Mouse (Mus musculus): ENCODE measurements around the gene Nufip1. TPM values are rescaled to one million over a fixed set of nuclear protein-coding genes. Genes with fewer than 3 reads are reported as not detected.

Nufip1 gene
- total and polyA plus RNA-seq, 3 experiments: 8.5 to 18.1 (median 11.8) TPM

GRCm38 (mm10) chr14:76097244-76097643, 13.4 kb upstream of the Nufip1 start:
- no peaks in the 10 kb centered on the region for H3K9me3 ChIP-seq (replicated peaks)
- no peak for DNase-seq (ENCODE audit: low spot score)
- H3K36me3 ChIP-seq (replicated peaks): peaks cover 91% of the 10 kb centered on the region
- H3K4me3 ChIP-seq (ENCODE audit: low read depth, low read length): no peak overlapping the region
- TF ChIP-seq TAL1 (conservative IDR thresholded peaks at IDR 0.05; ENCODE audit: low read depth, low read length): no peak
- TF ChIP-seq CTCF (IDR thresholded peaks at IDR 0.05; ENCODE audit: low read depth, low read length): no peak
- no peak for TF ChIP-seq GATA2 (IDR thresholded peaks at IDR 0.05; ENCODE audit: borderline replicate concordance, low read depth, low read length)
- TF ChIP-seq GATA1 (IDR thresholded peaks at IDR 0.05; ENCODE audit: borderline replicate concordance, low read length): no peak
- no peak for TF ChIP-seq POLR2AphosphoS5 (IDR thresholded peaks at IDR 0.05; ENCODE audit: insufficient replicate concordance, low read depth, low read length)
- ATAC-seq (ENCODE audit: extremely low read depth, insufficient number of reproducible peaks, low FRiP score, poor library complexity, severe bottlenecking): no peak
- H3K27me3 ChIP-seq (ENCODE audit: insufficient read depth, low read length): no peaks in the 10 kb centered on the region
- no peaks in the 10 kb centered on the region for H3K4me1 ChIP-seq (ENCODE audit: insufficient read depth, low read depth, low read length)

DNA sequence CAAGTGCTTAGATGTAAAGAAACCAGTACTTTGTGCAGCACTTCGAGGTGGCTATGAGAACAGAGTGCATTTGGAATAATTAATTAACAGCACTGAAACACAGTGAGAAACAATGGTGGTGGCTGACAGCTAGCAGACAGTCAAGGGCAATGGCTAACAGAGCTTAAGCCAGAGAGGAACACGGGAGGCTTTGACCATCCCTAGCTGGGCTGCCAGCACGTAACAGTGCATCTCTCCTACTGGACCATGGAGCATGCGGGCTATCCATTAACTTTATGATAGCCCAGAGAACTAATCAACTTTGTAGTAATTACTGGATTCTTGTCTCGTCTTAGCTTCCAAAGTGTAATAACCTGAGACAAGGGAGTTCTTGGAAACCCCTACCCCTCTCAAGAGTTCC, 12.9 kb upstream of the Nufip1 start:
- H3K4me1 ChIP-seq (ENCODE audit: insufficient read depth, low read depth, low read length): no peaks in the 10 kb centered on the region
- no peaks in the 10 kb centered on the region for H3K27me3 ChIP-seq (ENCODE audit: insufficient read depth, low read length)
- no peaks in the 10 kb centered on the region for H3K9me3 ChIP-seq (replicated peaks)
- DNase-seq (ENCODE audit: low spot score): no peak
- H3K36me3 ChIP-seq (replicated peaks): peaks cover 89% of the 10 kb centered on the region
- TF ChIP-seq POLR2AphosphoS5 (IDR thresholded peaks at IDR 0.05; ENCODE audit: insufficient replicate concordance, low read depth, low read length) (no peak), GATA1 (IDR thresholded peaks at IDR 0.05; ENCODE audit: borderline replicate concordance, low read length) (no peak), TAL1 (conservative IDR thresholded peaks at IDR 0.05; ENCODE audit: low read depth, low read length) (no peak), CTCF (IDR thresholded peaks at IDR 0.05; ENCODE audit: low read depth, low read length) (no peak), GATA2 (IDR thresholded peaks at IDR 0.05; ENCODE audit: borderline replicate concordance, low read depth, low read length) (no peak)
- no peak for ATAC-seq (ENCODE audit: extremely low read depth, insufficient number of reproducible peaks, low FRiP score, poor library complexity, severe bottlenecking)
- H3K4me3 ChIP-seq (ENCODE audit: low read depth, low read length): no peak overlapping the region

- no peaks in the 10 kb centered on the region for H3K27me3 ChIP-seq (ENCODE audit: insufficient read depth, low read length)
Measured at GRCm38 (mm10) chr14:76099543-76099942, 11.1 kb upstream of the Nufip1 start.

GRCm38 (mm10) chr14:76115744-76116143, 5.1 kb downstream of the Nufip1 start:
- Histone ChIP-seq H3K36me3 (replicated peaks) (peaks cover 71% of the 10 kb centered on the region), H3K4me3 (ENCODE audit: low read depth, low read length) (no peak overlapping the region), H3K27me3 (ENCODE audit: insufficient read depth, low read length) (no peaks in the 10 kb centered on the region), H3K9me3 (replicated peaks) (no peaks in the 10 kb centered on the region), H3K4me1 (ENCODE audit: insufficient read depth, low read depth, low read length) (peaks cover 43% of the 10 kb centered on the region)
- TF ChIP-seq GATA2 (IDR thresholded peaks at IDR 0.05; ENCODE audit: borderline replicate concordance, low read depth, low read length) (no peak), POLR2AphosphoS5 (IDR thresholded peaks at IDR 0.05; ENCODE audit: insufficient replicate concordance, low read depth, low read length) (no peak), GATA1 (IDR thresholded peaks at IDR 0.05; ENCODE audit: borderline replicate concordance, low read length) (no peak), TAL1 (conservative IDR thresholded peaks at IDR 0.05; ENCODE audit: low read depth, low read length) (no peak), CTCF (IDR thresholded peaks at IDR 0.05; ENCODE audit: low read depth, low read length) (no peak)
- no peak for ATAC-seq (ENCODE audit: extremely low read depth, insufficient number of reproducible peaks, low FRiP score, poor library complexity, severe bottlenecking)
- no peak for DNase-seq (ENCODE audit: low spot score)

More at GRCm38 (mm10) chr14:76099543-76099942, 11.1 kb upstream of the Nufip1 start:
- Histone ChIP-seq H3K4me1 (ENCODE audit: insufficient read depth, low read depth, low read length) (no peaks in the 10 kb centered on the region), H3K36me3 (replicated peaks) (peaks cover 88% of the 10 kb centered on the region), H3K4me3 (ENCODE audit: low read depth, low read length) (no peak overlapping the region), H3K9me3 (replicated peaks) (no peaks in the 10 kb centered on the region)
- TF ChIP-seq GATA1 (IDR thresholded peaks at IDR 0.05; ENCODE audit: borderline replicate concordance, low read length) (no peak), GATA2 (IDR thresholded peaks at IDR 0.05; ENCODE audit: borderline replicate concordance, low read depth, low read length) (no peak), POLR2AphosphoS5 (IDR thresholded peaks at IDR 0.05; ENCODE audit: insufficient replicate concordance, low read depth, low read length) (no peak), CTCF (IDR thresholded peaks at IDR 0.05; ENCODE audit: low read depth, low read length) (no peak), TAL1 (conservative IDR thresholded peaks at IDR 0.05; ENCODE audit: low read depth, low read length) (no peak)
- ATAC-seq (ENCODE audit: extremely low read depth, insufficient number of reproducible peaks, low FRiP score, poor library complexity, severe bottlenecking): no peak
- DNase-seq (ENCODE audit: low spot score): no peak

DNA sequence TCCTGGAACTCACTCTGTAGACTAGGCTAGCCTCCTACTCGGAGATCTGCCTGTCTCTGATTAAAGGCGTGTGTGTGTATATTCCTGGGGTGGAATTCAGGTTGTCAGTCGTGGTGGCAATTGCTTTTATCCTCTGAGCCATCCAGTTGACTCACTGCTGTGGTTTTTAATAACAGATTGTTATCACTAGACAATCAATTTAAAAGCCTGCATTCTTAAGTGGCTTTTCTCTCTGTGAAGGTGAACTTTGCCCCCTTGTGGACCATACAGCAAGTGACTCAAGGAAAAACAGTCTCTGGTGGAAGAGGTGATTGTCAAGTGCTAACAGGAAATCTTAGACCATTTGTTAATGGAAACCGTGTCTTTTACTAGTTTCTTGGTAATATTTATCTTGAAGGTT, 8.3 kb downstream of the Nufip1 start:
- DNase-seq (ENCODE audit: low spot score) (peak; percentile 10), ATAC-seq (ENCODE audit: extremely low read depth, insufficient number of reproducible peaks, low FRiP score, poor library complexity, severe bottlenecking) (peak; percentile 81)
- TF ChIP-seq GATA1 (IDR thresholded peaks at IDR 0.05; ENCODE audit: borderline replicate concordance, low read length) (no peak), CTCF (IDR thresholded peaks at IDR 0.05; ENCODE audit: low read depth, low read length) (0 out of 2 replicates have a peak, but pooled peaks have one; percentile 18)
- Histone ChIP-seq H3K27me3 (ENCODE audit: insufficient read depth, low read length) (no peaks in the 10 kb centered on the region), H3K4me1 (ENCODE audit: insufficient read depth, low read depth, low read length) (peaks cover 45% of the 10 kb centered on the region), H3K4me3 (ENCODE audit: low read depth, low read length) (no peak overlapping the region), H3K9me3 (replicated peaks) (no peaks in the 10 kb centered on the region), H3K36me3 (replicated peaks) (peaks cover 93% of the 10 kb centered on the region)

GRCm38 (mm10) chr14:76120472-76120871, 9.8 kb downstream of the Nufip1 start:
- Histone ChIP-seq H3K4me1 (ENCODE audit: insufficient read depth, low read depth, low read length) (peaks cover 37% of the 10 kb centered on the region), H3K9me3 (replicated peaks) (no peaks in the 10 kb centered on the region), H3K36me3 (replicated peaks) (peaks cover 93% of the 10 kb centered on the region), H3K4me3 (ENCODE audit: low read depth, low read length) (no peak overlapping the region), H3K27me3 (ENCODE audit: insufficient read depth, low read length) (no peaks in the 10 kb centered on the region)
- no peak for TF ChIP-seq POLR2AphosphoS5 (IDR thresholded peaks at IDR 0.05; ENCODE audit: insufficient replicate concordance, low read depth, low read length)
- TF ChIP-seq GATA1 (IDR thresholded peaks at IDR 0.05; ENCODE audit: borderline replicate concordance, low read length): no peak
- TF ChIP-seq GATA2 (IDR thresholded peaks at IDR 0.05; ENCODE audit: borderline replicate concordance, low read depth, low read length): no peak
- TF ChIP-seq CTCF (IDR thresholded peaks at IDR 0.05; ENCODE audit: low read depth, low read length): no peak
- DNase-seq (ENCODE audit: low spot score) (no peak), ATAC-seq (ENCODE audit: extremely low read depth, insufficient number of reproducible peaks, low FRiP score, poor library complexity, severe bottlenecking) (no peak)

Data from G1E (cell line).